Mouse (Mus musculus) liver, embryonic 13.5 days (tissue): ENCODE data around the gene Timd2. TPM values are rescaled to one million over a fixed set of nuclear protein-coding genes. Genes with fewer than 3 reads are reported as not detected.
"Not testable (repeated sequence)": the region's sequence is repeated elsewhere in the genome, so short reads cannot be mapped to it uniquely, and the experiment has no call there.

Experiments
- ATAC-seq: fragments of 200-750 bp; cut with Nextera tagmentation; 2 replicates; pipeline ENCODE4 v1.8.0; 2017; ENCODE audit warnings: low read depth, mild to moderate bottlenecking, moderate number of reproducible peaks, moderate library complexity
- DNase-seq: peaks from one replicate; pipeline ENCODE4 v3.0.0; 2022
- H3K27ac ChIP-seq: fragments of 300-500 bp; sonication (generic); 2 replicates; pipeline ENCODE4 v1.5.1; 2015; ENCODE audit warnings: moderate library complexity, mild to moderate bottlenecking, inconsistent platforms
- H3K27me3 ChIP-seq: fragments of 300-500 bp; sonication (generic); 2 replicates; pipeline ENCODE4 v1.6.1; 2015; ENCODE audit warnings: mild to moderate bottlenecking, inconsistent platforms
- H3K36me3 ChIP-seq: fragments of 300-500 bp; sonication (generic); 2 replicates; pipeline ENCODE4 v1.6.1; 2015; ENCODE audit warnings: mild to moderate bottlenecking, inconsistent platforms
- H3K4me1 ChIP-seq: fragments of 300-500 bp; sonication (generic); replicated peaks from 2 replicates; pipeline ENCODE4 v1.6.1; 2015; ENCODE audit warnings: inconsistent platforms
- H3K4me2 ChIP-seq: fragments of 300-500 bp; sonication (generic); 2 replicates; pipeline ENCODE4 v1.6.1; 2015; ENCODE audit warnings: inconsistent platforms, mild to moderate bottlenecking, moderate library complexity
- H3K4me3 ChIP-seq: fragments of 300-500 bp; sonication (generic); replicated peaks from 2 replicates; pipeline ENCODE4 v1.5.1; 2015; ENCODE audit warnings: mild to moderate bottlenecking, inconsistent platforms
- H3K9ac ChIP-seq: fragments of 300-500 bp; sonication (generic); 2 replicates; pipeline ENCODE4 v1.6.1; 2015; ENCODE audit warnings: mild to moderate bottlenecking, inconsistent platforms
- H3K9me3 ChIP-seq: fragments of 300-500 bp; sonication (generic); replicated peaks from 2 replicates; pipeline ENCODE4 v1.6.1; 2016; ENCODE audit warnings: inconsistent platforms
- WGBS: fragments of 180-500 bp; shearing (Covaris S2); methylation state at CpG from one replicate; pipeline ENCODE4 v1.1.7; 2015; ENCODE audit not compliant: insufficient replicate concordance; 5-methylcytosine and 5-hydroxymethylcytosine counted together
- polyA plus RNA-seq: library from polyadenylated mRNA; unstranded; fragments of >200 nt; fragmentation: Nextera tagmentation; extraction: Ambion mirVana; gene quantifications from 2 replicates; pipeline ENCODE4 v1.2.1, GENCODE M21; 2015

Gene Timd2
- polyA plus RNA-seq, 1 experiment from 2014 or later = 19.6 TPM

DNA sequence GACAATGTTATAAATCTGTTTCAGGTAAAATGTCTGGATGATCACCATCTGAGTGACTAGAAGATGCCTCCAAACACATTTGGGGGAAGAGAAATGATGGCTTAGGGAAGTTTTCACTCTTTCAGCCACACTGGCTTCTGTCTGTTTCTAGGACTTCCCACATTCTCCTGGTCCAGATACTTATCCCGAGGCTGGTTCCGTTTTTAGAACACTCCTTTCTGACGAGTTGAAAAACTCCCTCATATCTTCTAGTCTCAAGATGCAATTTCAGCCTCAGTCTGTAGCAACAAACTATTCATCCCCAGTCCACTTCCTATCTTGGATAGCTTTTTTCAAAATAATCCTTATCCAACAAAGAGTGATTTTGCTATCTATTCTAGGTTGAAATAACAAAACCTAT is 54.4 kb downstream of the Timd2 start:
- no peak overlapping the region for H3K4me2 ChIP-seq
- WGBS = 60% methylated on average over 3 of the region's 3 CpGs

GRCm38 (mm10) chr11:46649655-46650054 is 57.2 kb downstream of the Timd2 start:
- not testable (repeated sequence) for ATAC-seq, H3K27ac ChIP-seq, H3K4me1 ChIP-seq, H3K36me3 ChIP-seq, H3K4me3 ChIP-seq, H3K4me2 ChIP-seq, H3K9me3 ChIP-seq, H3K27me3 ChIP-seq, H3K9ac ChIP-seq, DNase-seq
- 48% methylated on average over 3 of the region's 3 CpGs for WGBS

More for the DNA sequence above, 54.4 kb downstream of the Timd2 start:
- Histone ChIP-seq H3K27me3 (no peaks in the 10 kb centered on the region), H3K4me1 (no peaks in the 10 kb centered on the region), H3K27ac (no peak overlapping the region), H3K4me3 (no peak overlapping the region), H3K36me3 (no peaks in the 10 kb centered on the region), H3K9ac (no peak overlapping the region), H3K9me3 (no peaks in the 10 kb centered on the region)
- DNase-seq (no peak), ATAC-seq (no peak)

- no peak overlapping the region for H3K4me2 ChIP-seq
These were observed 62.0 kb downstream of the Timd2 start for GRCm38 (mm10) chr11:46644824-46645223.

GRCm38 (mm10) chr11:46636568-46636967 is 70.3 kb downstream of the Timd2 start:
- no peaks in the 10 kb centered on the region for H3K4me1 ChIP-seq
- H3K36me3 ChIP-seq = no peaks in the 10 kb centered on the region
- no peak for DNase-seq
- H3K9me3 ChIP-seq = no peaks in the 10 kb centered on the region
- no peak overlapping the region for H3K4me3 ChIP-seq
- H3K27me3 ChIP-seq = no peaks in the 10 kb centered on the region
- WGBS = 43% methylated on average over 3 of the region's 3 CpGs
- no peak overlapping the region for H3K9ac ChIP-seq
- no peak overlapping the region for H3K4me2 ChIP-seq
- ATAC-seq = no peak
- H3K27ac ChIP-seq = no peak overlapping the region

More at GRCm38 (mm10) chr11:46644824-46645223, 62.0 kb downstream of the Timd2 start:
- Histone ChIP-seq H3K27me3 (no peaks in the 10 kb centered on the region), H3K9ac (no peak overlapping the region), H3K9me3 (no peaks in the 10 kb centered on the region), H3K4me3 (no peak overlapping the region), H3K4me1 (no peaks in the 10 kb centered on the region), H3K36me3 (no peaks in the 10 kb centered on the region), H3K27ac (no peak overlapping the region)
- 33% methylated on average over 1 of the region's 1 CpGs for WGBS
- ATAC-seq (no peak), DNase-seq (no peak)

- WGBS = 61% methylated on average over 4 of the region's 4 CpGs
- not testable (repeated sequence) for H3K9ac ChIP-seq, H3K4me1 ChIP-seq, DNase-seq, ATAC-seq, H3K4me2 ChIP-seq, H3K27ac ChIP-seq, H3K36me3 ChIP-seq, H3K27me3 ChIP-seq, H3K4me3 ChIP-seq, H3K9me3 ChIP-seq
These were observed 71.3 kb downstream of the Timd2 start for GRCm38 (mm10) chr11:46635516-46635915.

DNA sequence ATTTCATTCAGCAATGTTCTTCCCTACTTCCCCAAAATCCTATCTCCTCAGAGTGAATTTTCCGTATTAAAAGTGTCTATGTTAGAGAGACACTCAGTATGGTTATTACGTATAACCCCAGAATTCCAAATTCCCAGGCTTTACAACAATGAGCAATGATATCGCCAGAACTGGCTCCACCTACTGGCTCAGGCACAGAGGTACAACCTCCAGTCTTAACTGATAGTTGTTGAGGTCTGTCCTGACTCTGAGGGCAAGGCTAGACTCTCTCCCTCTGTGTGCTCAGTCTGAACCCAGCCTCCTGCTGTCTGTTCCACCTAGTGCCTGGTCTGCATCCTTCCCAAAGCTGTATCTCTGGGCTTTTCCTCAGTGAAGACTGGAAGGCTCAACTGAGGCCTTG is 75.2 kb downstream of the Timd2 start:
- Histone ChIP-seq H3K4me1 (no peaks in the 10 kb centered on the region), H3K27me3 (no peaks in the 10 kb centered on the region), H3K27ac (no peak overlapping the region), H3K4me3 (no peak overlapping the region), H3K9ac (no peak overlapping the region), H3K9me3 (no peaks in the 10 kb centered on the region), H3K4me2 (no peak overlapping the region), H3K36me3 (no peaks in the 10 kb centered on the region)
- ATAC-seq (no peak), DNase-seq (no peak)
- 26% methylated on average over 3 of the region's 3 CpGs for WGBS

DNA sequence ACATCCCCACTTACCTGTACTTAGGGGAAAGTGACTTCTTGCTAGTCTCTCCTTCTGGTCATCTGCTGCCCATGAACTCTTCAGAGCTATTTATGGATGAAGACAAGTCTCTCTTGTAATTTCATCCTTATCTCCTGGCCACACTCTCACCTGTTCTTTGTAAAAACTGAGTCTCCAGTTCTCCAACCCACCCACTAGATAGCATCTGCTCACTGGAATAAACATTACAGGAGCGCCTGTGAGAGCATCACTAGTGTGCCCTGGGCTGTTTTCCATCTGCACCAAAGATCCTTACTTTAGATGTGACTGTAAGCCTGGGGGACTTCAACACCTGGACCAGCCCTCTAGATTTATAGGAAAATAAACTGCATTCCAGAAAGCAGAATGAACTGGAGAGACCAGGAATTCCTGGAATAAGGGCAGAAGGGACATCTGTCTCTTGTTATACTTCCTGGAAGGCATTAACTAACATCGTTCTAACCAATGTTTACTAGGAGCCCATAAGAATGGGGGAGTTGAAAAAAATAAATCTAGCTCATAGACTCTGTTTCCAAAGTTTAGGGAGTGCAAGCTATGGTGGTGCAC is 77.6 kb downstream of the Timd2 start, which contains the start of gene Dppa1:
Dppa1 (minus strand) TSS at position 51 of the 585 bp plus-strand sequence.
- Histone ChIP-seq H3K4me3 (no peak within 1 kb of the TSS), H3K4me2 (no peak within 1 kb of the TSS), H3K9ac (no peak within 1 kb of the TSS), H3K27ac (no peak within 1 kb of the TSS), H3K9me3 (no peaks in the 10 kb centered on the region), H3K36me3 (no peaks in the 10 kb centered on the region), H3K27me3 (no peaks in the 10 kb centered on the region), H3K4me1 (no peaks in the 10 kb centered on the region)
- DNase-seq (no peak), ATAC-seq (no peak)
- WGBS = 52% methylated on average over 2 of the region's 2 CpGs

- H3K27ac ChIP-seq = no peak overlapping the region
- H3K4me1 ChIP-seq = no peaks in the 10 kb centered on the region
- H3K4me3 ChIP-seq = no peak overlapping the region
- no peaks in the 10 kb centered on the region for H3K9me3 ChIP-seq
- ATAC-seq (no peak), DNase-seq (no peak)
- H3K36me3 ChIP-seq = no peaks in the 10 kb centered on the region
- H3K4me2 ChIP-seq = no peak overlapping the region
- 38% methylated on average over 7 of the region's 7 CpGs for WGBS
- H3K27me3 ChIP-seq = no peaks in the 10 kb centered on the region
- no peak overlapping the region for H3K9ac ChIP-seq
These were observed 86.3 kb downstream of the Timd2 start for GRCm38 (mm10) chr11:46620414-46621168.

GRCm38 (mm10) chr11:46619929-46620328 is 86.9 kb downstream of the Timd2 start:
- 71% methylated on average over 1 of the region's 1 CpGs for WGBS
- Histone ChIP-seq H3K9ac (no peak overlapping the region), H3K36me3 (no peaks in the 10 kb centered on the region), H3K4me3 (no peak overlapping the region), H3K9me3 (no peaks in the 10 kb centered on the region), H3K4me2 (no peak overlapping the region), H3K27me3 (no peaks in the 10 kb centered on the region), H3K27ac (no peak overlapping the region), H3K4me1 (no peaks in the 10 kb centered on the region)
- ATAC-seq = no peak
- no peak for DNase-seq

Other genes starting within 250 kb of the Timd2 start
- gene Gm12169, start 182.8 kb downstream of the Timd2 start, polyA plus RNA-seq = not detected in 2 replicates
- not detected in 2 replicates for gene BC053393, start 135.5 kb downstream of the Timd2 start, polyA plus RNA-seq
- gene Dppa1, start 77.8 kb downstream of the Timd2 start, polyA plus RNA-seq = not detected in 2 replicates
- gene Havcr1, start 28.0 kb upstream of the Timd2 start, polyA plus RNA-seq = not detected in 2 replicates
- gene Timd4, start 103.7 kb upstream of the Timd2 start, polyA plus RNA-seq = 5.4 and 6.2 TPM in 2 replicates